Mouse (Mus musculus) thymus, adult 18-20 months (tissue): Measurements from ENCODE around the gene Gm47985.

ENCODE experiments used
- DNase-seq, 2 experiments: peaks; one replicate each; pipeline ENCODE4 v3.0.0; 2022; ENCODE audit warnings: mixed read lengths in 2 of 2

Gm47985 gene

DNA sequence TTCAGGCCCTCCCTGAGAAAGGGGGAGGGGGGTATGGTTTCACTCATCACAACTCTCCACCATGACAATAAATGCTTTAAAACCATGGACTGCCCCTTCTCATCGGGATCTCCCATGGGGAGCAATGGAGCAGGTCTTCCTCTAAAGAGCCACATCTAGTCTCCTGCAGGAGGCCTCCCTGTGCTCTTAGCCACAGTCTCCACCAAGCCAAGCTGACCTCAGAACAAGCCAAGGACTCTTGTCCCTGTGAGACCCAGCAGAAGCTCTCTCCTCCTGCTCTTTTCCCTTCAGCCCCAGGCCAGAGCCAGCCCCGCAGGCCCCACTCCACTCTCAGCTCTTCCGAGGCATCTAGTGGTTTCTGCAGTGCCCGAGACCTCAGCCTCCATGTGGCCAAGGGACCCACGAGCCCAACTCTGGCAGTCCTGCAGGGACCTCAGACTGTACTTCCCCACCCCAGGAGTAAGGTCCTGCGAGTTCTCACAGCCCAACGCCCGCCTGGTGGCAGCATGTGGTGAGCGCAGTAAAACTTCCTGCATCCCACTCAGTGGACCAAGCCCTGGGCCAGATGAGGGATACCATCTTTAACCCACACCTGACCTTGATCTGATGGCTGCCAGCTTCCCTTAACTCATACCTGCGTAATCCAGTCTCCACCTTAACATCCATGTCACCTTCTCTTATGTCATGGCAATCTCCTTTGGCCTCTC lies 40.4 kb downstream of the Gm47985 start:
- DNase-seq, result no peak

DNA sequence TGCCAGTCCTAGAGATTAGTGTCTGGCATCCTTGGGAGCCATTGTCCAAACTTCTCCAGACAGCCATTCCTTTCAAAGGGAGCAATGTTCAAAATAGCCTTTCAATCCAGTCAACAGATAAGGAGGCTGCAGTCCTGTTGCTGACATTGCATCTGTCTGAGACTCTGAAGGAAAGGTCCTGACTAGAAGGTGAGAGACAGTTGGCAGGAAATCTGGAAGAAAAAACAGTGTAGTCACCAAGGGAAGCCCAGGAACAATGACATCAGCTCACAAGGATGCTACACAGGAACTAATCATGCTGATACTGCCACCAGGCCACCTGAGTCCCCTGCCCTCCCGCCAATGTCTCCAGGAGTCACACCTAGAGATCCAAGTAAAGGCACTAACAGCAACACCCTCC lies 41.0 kb downstream of the Gm47985 start:
- no peak for DNase-seq

DNA sequence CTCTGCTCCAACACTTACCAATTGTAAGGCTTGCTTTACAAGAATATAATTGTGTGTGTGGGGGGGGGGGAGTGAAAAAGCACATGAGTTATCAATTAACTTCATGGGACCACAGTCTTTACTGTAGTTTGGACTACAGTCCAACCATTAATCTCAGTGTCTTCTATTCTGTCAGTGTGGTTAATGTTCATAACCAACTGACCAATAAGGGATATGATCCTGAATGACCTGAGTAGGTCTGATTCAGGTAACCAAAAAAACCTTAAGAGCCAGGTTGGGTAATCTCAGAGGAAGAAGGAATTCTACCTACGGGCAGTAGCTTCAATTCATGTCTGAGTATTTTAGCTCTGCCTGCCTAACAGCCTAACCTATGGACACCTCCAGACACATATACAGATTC lies 42.2 kb downstream of the Gm47985 start:
- DNase-seq, result no peak

DNA sequence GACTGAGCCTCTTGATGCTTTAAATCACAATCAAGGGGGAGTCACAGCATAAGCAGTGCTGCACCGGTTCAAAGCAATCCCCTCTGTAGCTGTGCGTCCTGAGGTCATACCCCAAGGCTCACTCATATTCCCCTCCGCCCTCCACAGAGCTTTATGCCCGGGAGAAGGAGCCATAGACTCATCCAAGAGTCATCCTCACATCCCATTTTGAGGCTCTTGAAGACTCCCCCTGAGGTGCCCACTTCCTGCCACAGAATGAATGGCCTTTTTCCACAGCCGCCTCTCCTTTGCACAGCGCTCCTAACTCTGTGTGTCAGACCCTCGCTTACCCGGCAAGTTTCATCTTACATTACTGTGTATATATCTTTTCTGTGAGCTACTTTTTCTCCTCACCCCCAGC lies 45.2 kb downstream of the Gm47985 start:
- no peak for DNase-seq

DNA sequence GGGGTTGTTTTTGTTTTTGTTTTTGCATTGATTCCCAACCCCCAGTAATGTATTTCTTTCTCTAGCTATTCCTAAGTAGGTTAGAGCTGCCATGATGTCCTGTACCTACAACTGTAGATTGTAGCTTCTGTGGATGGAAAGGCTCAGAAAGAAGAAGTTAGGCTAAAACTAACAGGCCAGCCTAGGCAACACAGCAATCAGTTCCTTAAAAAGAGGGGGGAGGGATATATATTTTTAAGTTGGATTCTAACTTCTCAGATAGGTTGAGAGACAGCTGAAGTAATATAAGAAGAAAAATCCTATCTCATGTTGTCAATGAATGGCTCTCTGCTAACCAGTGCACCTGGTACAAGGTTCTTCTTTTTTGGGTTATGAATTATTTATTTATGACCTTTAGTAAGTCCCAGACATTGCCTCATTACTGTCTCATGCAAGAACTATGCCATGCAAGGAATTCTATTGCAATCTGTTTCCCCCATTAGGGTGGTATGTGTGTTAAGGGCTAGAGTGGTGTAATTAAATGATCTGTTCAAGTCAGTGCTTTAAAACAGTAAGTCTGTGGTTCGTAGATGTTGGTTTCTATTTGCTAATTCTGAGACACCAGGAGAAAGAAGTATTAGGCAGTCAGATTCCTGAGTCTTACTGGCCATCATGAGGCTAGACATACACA lies 46.1 kb downstream of the Gm47985 start:
- DNase-seq, result no peak

DNA sequence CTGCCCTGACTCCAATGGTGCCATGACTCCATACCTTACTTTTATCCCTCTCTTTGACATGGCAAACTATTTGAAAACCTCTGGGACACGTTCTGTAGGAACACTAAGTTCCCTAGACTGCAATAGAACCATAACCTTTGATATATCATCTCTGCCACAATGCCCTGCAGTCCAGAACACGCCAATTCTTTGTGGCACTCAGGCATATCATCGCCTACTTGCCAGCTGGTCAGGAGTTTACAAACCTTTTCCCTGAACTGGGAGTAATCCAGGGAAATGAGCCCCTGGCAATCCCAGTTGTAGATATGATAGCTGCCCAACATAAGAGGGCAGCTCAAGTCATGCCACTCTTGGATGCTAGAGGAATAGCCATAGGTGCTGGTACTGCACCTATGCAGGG lies 50.0 kb downstream of the Gm47985 start:
- no peak for DNase-seq

DNA sequence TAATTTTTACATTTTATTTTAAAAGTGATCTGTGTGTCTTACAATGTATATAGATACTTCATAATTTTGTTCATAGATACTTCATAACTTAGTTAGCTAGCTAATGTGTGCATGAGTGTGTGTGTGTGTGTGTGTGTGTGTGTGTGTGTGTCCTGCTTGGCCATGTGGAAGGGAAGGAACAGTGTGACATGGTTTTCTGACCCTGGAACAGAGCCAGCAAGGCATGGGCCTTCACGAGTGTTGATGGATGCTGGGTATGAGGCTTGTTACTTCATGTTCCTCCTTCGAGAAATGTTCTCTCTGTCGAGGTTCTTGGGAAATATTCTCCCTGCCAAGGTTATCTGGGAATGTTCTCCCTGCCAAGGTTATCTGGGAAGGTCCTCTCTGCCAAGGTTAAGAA lies 51.4 kb downstream of the Gm47985 start:
- DNase-seq, result no peak
